Comparison of ENCODE assay signal across 20 mouse cellular contexts in the genomic region with DNA sequence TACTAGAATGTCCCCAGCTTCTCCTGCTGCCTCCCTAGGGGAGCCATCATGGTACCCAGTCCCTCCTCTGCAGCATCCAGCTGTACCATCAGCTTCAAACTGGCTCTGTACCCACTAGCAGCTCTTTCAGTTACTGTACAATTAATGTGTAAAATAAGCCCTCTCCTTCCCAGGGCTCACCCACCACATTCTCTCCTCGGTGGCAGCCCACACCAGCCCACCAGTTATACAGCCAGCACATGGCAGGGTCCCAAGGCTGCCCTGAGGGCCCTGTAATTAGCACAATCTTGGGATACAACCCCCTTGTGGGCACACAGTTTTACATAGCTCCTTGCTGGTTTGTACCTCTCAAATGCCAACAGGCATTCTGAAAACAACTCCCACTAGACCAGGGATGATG. TPM values are rescaled to one million over a fixed set of nuclear protein-coding genes. Genes with fewer than 3 reads are reported as not detected.
A peak's percentile ranks its signal among the peaks of the same experiment; 100 is the strongest.
DNase-seq lines count a peak whose midpoint lies in the region; ATAC-seq and TF ChIP-seq lines count a peak whose summit lies in the region.
"Had no signal": no experiment of that assay in that cellular context is flagged by ENCODE, and none has a peak within 500 bp of the region (broad histone marks: within the 10 kb centered on the region; RNA-seq: fewer than 3 reads in every experiment).

No protein-coding gene starts in this region.

- H3K27me3 ChIP-seq in forebrain, embryonic 10.5 days (ENCODE audit: poor library complexity, severe bottlenecking), result no peaks in the 10 kb centered on the region
- H3K27me3 ChIP-seq in forebrain, embryonic 16.5 days (replicated peaks; ENCODE audit: control insufficient read depth, insufficient read depth, low read length), result no peaks in the 10 kb centered on the region
- no peaks in the 10 kb centered on the region for H3K27me3 ChIP-seq in embryonic facial prominence, embryonic 15.5 days
- H3K27me3 ChIP-seq: hindbrain, embryonic 12.5 days had no signal

- TF ChIP-seq POLR2A in brain, embryonic 14.5 days (IDR thresholded peaks at IDR 0.05; ENCODE audit: borderline replicate concordance, extremely low read depth, insufficient read depth, insufficient read length, poor library complexity, severe bottlenecking), result no peak

- TF ChIP-seq CTCF in layer of hippocampus, adult 2 months (conservative IDR thresholded peaks at IDR 0.05), result no peak
- no peak for TF ChIP-seq CTCF in brain, embryonic 14.5 days (IDR thresholded peaks at IDR 0.05; ENCODE audit: borderline replicate concordance, extremely low read depth, insufficient read depth, insufficient read length)

- ATAC-seq in forebrain, embryonic 16.5 days, result no peak
- peak; percentile 62; the same call in 1 of the 2 replicates for ATAC-seq in embryonic facial prominence, embryonic 15.5 days (ENCODE audit: insufficient number of reproducible peaks, low FRiP score, low TSS enrichment, low read depth)
- ATAC-seq: CD4-positive, CD25-positive, alpha-beta regulatory T cell, adult 4 months; hindbrain, postnatal 0 days had no signal

- H3K27ac ChIP-seq in forebrain, embryonic 10.5 days, result 0 out of 2 replicates have a peak overlapping the region, but pooled peaks have one; percentile 20
- H3K27ac ChIP-seq in forebrain, embryonic 16.5 days (ENCODE audit: low read length), result no peak overlapping the region
- H3K27ac ChIP-seq in layer of hippocampus, adult 2 months, result peak overlapping the region; percentile 46; the same call in 1 of the 2 replicates
- H3K27ac ChIP-seq in embryonic facial prominence, embryonic 15.5 days (replicated peaks), result 0 out of 2 replicates have a peak overlapping the region, but pooled peaks have one; percentile 14
- H3K27ac ChIP-seq: heart, embryonic 10.5 days; hindbrain, embryonic 12.5 days; hindbrain, postnatal 0 days had no signal

- H3K4me2 ChIP-seq in forebrain, embryonic 16.5 days (ENCODE audit: low read length), result no peak overlapping the region
- no peak overlapping the region for H3K4me2 ChIP-seq in embryonic facial prominence, embryonic 15.5 days (replicated peaks)
- H3K4me2 ChIP-seq: hindbrain, embryonic 12.5 days had no signal

- peaks cover 64% of the 10 kb centered on the region for H3K36me3 ChIP-seq in forebrain, embryonic 10.5 days (replicated peaks)
- no peaks in the 10 kb centered on the region for H3K36me3 ChIP-seq in forebrain, embryonic 16.5 days (ENCODE audit: control insufficient read depth, insufficient read depth)
- H3K36me3 ChIP-seq in embryonic facial prominence, embryonic 15.5 days, result peaks cover 14% of the 10 kb centered on the region; the same call in 1 of the 2 replicates

- no peaks in the 10 kb centered on the region for H3K9me3 ChIP-seq in forebrain, embryonic 10.5 days
- no peaks in the 10 kb centered on the region for H3K9me3 ChIP-seq in forebrain, embryonic 16.5 days (ENCODE audit: control insufficient read depth, low read length)
- H3K9me3 ChIP-seq in embryonic facial prominence, embryonic 15.5 days (replicated peaks), result no peaks in the 10 kb centered on the region
- H3K9me3 ChIP-seq: G1E; heart, embryonic 10.5 days; hindbrain, embryonic 12.5 days had no signal

- peaks cover 40% of the 10 kb centered on the region for H3K4me1 ChIP-seq in forebrain, embryonic 10.5 days
- H3K4me1 ChIP-seq in forebrain, embryonic 16.5 days (replicated peaks; ENCODE audit: control insufficient read depth, insufficient read depth, low read length), result peaks cover 27% of the 10 kb centered on the region
- H3K4me1 ChIP-seq in embryonic facial prominence, embryonic 15.5 days, result peaks cover 36% of the 10 kb centered on the region

- DNase-seq in forebrain, embryonic 10.5 days (ENCODE audit: extremely low spot score, low spot score), result no peak
- DNase-seq in layer of hippocampus, adult 2 months (ENCODE audit: low spot score in 2 of 2), result no peak
- no peak for DNase-seq in layer of hippocampus, postnatal 25 days (ENCODE audit: extremely low spot score in 1 of 2, low spot score in 1 of 2)
- peak; percentile 56 for DNase-seq in brain, embryonic 14.5 days (ENCODE audit: low read depth)
- DNase-seq in adrenal gland, postnatal 4 days (ENCODE audit: low spot score in 2 of 2), result no peak
- DNase-seq in lung, postnatal 10 days, result no peak
- DNase-seq: adrenal gland, adult 8-10 months; B cell, adult 2 months; cerebellum, adult 11 months; gastrocnemius, postnatal 10 days; heart, adult 18-20 months; heart, postnatal 10 days; heart, postnatal 4 days had no signal

- WGBS in forebrain, embryonic 10.5 days, result 83% methylated on average over 1 of the region's 1 CpGs
- WGBS in forebrain, embryonic 16.5 days, result 45% methylated on average over 1 of the region's 1 CpGs
- 61% methylated on average over 1 of the region's 1 CpGs for WGBS in embryonic facial prominence, embryonic 15.5 days

- H3K4me3 ChIP-seq in forebrain, embryonic 10.5 days, result no peak overlapping the region
- no peak overlapping the region for H3K4me3 ChIP-seq in forebrain, embryonic 16.5 days (replicated peaks; ENCODE audit: low read length)
- no peak overlapping the region for H3K4me3 ChIP-seq in layer of hippocampus, adult 2 months
- no peak overlapping the region for H3K4me3 ChIP-seq in embryonic facial prominence, embryonic 15.5 days (replicated peaks)
- H3K4me3 ChIP-seq: heart, embryonic 10.5 days; hindbrain, embryonic 12.5 days had no signal

- H3K9ac ChIP-seq in forebrain, embryonic 16.5 days (replicated peaks; ENCODE audit: low read depth, low read length), result no peak overlapping the region
- H3K9ac ChIP-seq in embryonic facial prominence, embryonic 15.5 days, result no peak overlapping the region
- H3K9ac ChIP-seq: hindbrain, embryonic 12.5 days had no signal

RNA-seq across cellular contexts. Expression of gene Tctn1, which starts 23.3 kb away (rescaled TPM):
- 5.8 and 6.2 TPM in 2 replicates for polyA plus RNA-seq in forebrain, embryonic 10.5 days (2016; fragmentation: Nextera tagmentation; extraction: Ambion mirVana)
- 3.6 and 4.8 TPM in 2 replicates for polyA plus RNA-seq in forebrain, embryonic 16.5 days (2015; fragmentation: Nextera tagmentation; extraction: Ambion mirVana)
- 10 to 100 TPM; 15.2 TPM for total RNA-seq in layer of hippocampus, adult 2 months (2021)
- 10 to 100 TPM; 11.8 to 12.3 TPM for total RNA-seq in layer of hippocampus, postnatal 25 days (2021)
- polyA plus RNA-seq in brain, embryonic 14.5 days (2012; rRNA removed), result 40.2 and 42.3 TPM in 2 replicates
- polyA plus RNA-seq in embryonic facial prominence, embryonic 15.5 days (2015; fragmentation: Nextera tagmentation; extraction: Ambion mirVana), result 6.9 and 7.5 TPM in 2 replicates
- total RNA-seq in adrenal gland, postnatal 4 days (2021), result 10 to 100 TPM; 23.4 to 24.3 TPM

RNA-seq across cellular contexts. Expression of gene Hvcn1, which starts 34.4 kb away (rescaled TPM):
- 13.7 and 14.7 TPM in 2 replicates for polyA plus RNA-seq in forebrain, embryonic 10.5 days (2016; fragmentation: Nextera tagmentation; extraction: Ambion mirVana)
- 1.2 and 1.7 TPM in 2 replicates for polyA plus RNA-seq in forebrain, embryonic 16.5 days (2015; fragmentation: Nextera tagmentation; extraction: Ambion mirVana)
- 1 to 10 TPM; 2.6 to 3.0 TPM for total RNA-seq in layer of hippocampus, adult 2 months (2021)
- total RNA-seq in layer of hippocampus, postnatal 25 days (2021), result 1 to 10 TPM; 3.2 to 3.6 TPM
- polyA plus RNA-seq in brain, embryonic 14.5 days (2012; rRNA removed), result 2.3 and 2.4 TPM in 2 replicates
- polyA plus RNA-seq in embryonic facial prominence, embryonic 15.5 days (2015; fragmentation: Nextera tagmentation; extraction: Ambion mirVana), result 9.8 and 10.3 TPM in 2 replicates
- total RNA-seq in adrenal gland, postnatal 4 days (2021), result 1 to 10 TPM; 4.1 to 5.8 TPM

RNA-seq across cellular contexts. Expression of gene Pptc7, which starts 43.2 kb away (rescaled TPM):
- 8.3 and 9.0 TPM in 2 replicates for polyA plus RNA-seq in forebrain, embryonic 10.5 days (2016; fragmentation: Nextera tagmentation; extraction: Ambion mirVana)
- polyA plus RNA-seq in forebrain, embryonic 16.5 days (2015; fragmentation: Nextera tagmentation; extraction: Ambion mirVana), result 8.2 and 8.5 TPM in 2 replicates
- 10 to 100 TPM; 39.8 to 41.1 TPM for total RNA-seq in layer of hippocampus, adult 2 months (2021)
- total RNA-seq in layer of hippocampus, postnatal 25 days (2021), result 10 to 100 TPM; 36.5 to 42.5 TPM
- polyA plus RNA-seq in brain, embryonic 14.5 days (2012; rRNA removed), result 11.8 and 13.4 TPM in 2 replicates
- 8.0 and 9.5 TPM in 2 replicates for polyA plus RNA-seq in embryonic facial prominence, embryonic 15.5 days (2015; fragmentation: Nextera tagmentation; extraction: Ambion mirVana)
- total RNA-seq in adrenal gland, postnatal 4 days (2021), result 10 to 100 TPM; 33.1 to 36.7 TPM
